Mouse (Mus musculus): Measurements from ENCODE around the gene Atp6v1e2.

Atp6v1e2 gene

GRCm38 (mm10) chr17:86917048-86917447 is 30.6 kb downstream of the Atp6v1e2 start, which contains the start of gene Tmem247:
Gene Tmem247 (plus strand): TSS chr17:86917348.
- in situ Hi-C loops (cut with MseI, MboI): no loop called here

GRCm38 (mm10) chr17:86915540-86915939 is 32.2 kb downstream of the Atp6v1e2 start:
- in situ Hi-C loops (cut with MseI, MboI): no loop called here

GRCm38 (mm10) chr17:86913003-86913607 is 34.6 kb downstream of the Atp6v1e2 start:
- in situ Hi-C loops (cut with MseI, MboI): no loop called here

GRCm38 (mm10) chr17:86911261-86911660 is 36.4 kb downstream of the Atp6v1e2 start:
- in situ Hi-C loops (cut with MseI, MboI): no loop called here

- in situ Hi-C loops (cut with MseI, MboI): loop anchor here (10.0 kb wide), 2 partner anchors 415 to 425 kb away; no protein-coding TSS in a partner anchor
Measured at GRCm38 (mm10) chr17:86909733-86910495, 37.8 kb downstream of the Atp6v1e2 start.

- in situ Hi-C loops (cut with MseI, MboI): loop anchor here (10.0 kb wide), 2 partner anchors 414 to 424 kb away; no protein-coding TSS in a partner anchor
Measured at GRCm38 (mm10) chr17:86908316-86908715, 39.4 kb downstream of the Atp6v1e2 start.

- in situ Hi-C loops (cut with MseI, MboI): loop anchor here (10.0 kb wide), 2 partner anchors 412 to 422 kb away; no protein-coding TSS in a partner anchor
Measured at GRCm38 (mm10) chr17:86907092-86907491, 40.6 kb downstream of the Atp6v1e2 start.

GRCm38 (mm10) chr17:86906601-86907000 is 41.1 kb downstream of the Atp6v1e2 start:
- in situ Hi-C loops (cut with MseI, MboI): loop anchor here (10.0 kb wide), 2 partner anchors 412 to 422 kb away; no protein-coding TSS in a partner anchor

- in situ Hi-C loops (cut with MseI, MboI): loop anchor here (10.0 kb wide), 2 partner anchors 411 to 421 kb away; no protein-coding TSS in a partner anchor
Measured at GRCm38 (mm10) chr17:86906136-86906461, 41.6 kb downstream of the Atp6v1e2 start.

GRCm38 (mm10) chr17:86905297-86906135 is 42.2 kb downstream of the Atp6v1e2 start:
- in situ Hi-C loops (cut with MseI, MboI): loop anchor here (10.0 kb wide), 2 partner anchors 411 to 421 kb away; no protein-coding TSS in a partner anchor

GRCm38 (mm10) chr17:86904206-86904605 is 43.5 kb downstream of the Atp6v1e2 start:
- in situ Hi-C loops (cut with MseI, MboI): loop anchor here (10.0 kb wide), 2 partner anchors 409 to 419 kb away; no protein-coding TSS in a partner anchor

GRCm38 (mm10) chr17:86903596-86903995 is 44.1 kb downstream of the Atp6v1e2 start:
- in situ Hi-C loops (cut with MseI, MboI): loop anchor here (10.0 kb wide), 2 partner anchors 409 to 419 kb away; no protein-coding TSS in a partner anchor

- in situ Hi-C loops (cut with MseI, MboI): loop anchor here (10.0 kb wide), 2 partner anchors 408 to 418 kb away; no protein-coding TSS in a partner anchor
Measured at GRCm38 (mm10) chr17:86902399-86903067, 45.2 kb downstream of the Atp6v1e2 start.

- in situ Hi-C loops (cut with MseI, MboI): loop anchor here (10.0 kb wide), 2 partner anchors 406 to 416 kb away; no protein-coding TSS in a partner anchor
Measured at GRCm38 (mm10) chr17:86900564-86900963, 47.1 kb downstream of the Atp6v1e2 start.

- in situ Hi-C loops (cut with MseI, MboI): loop anchor here (10.0 kb wide), 2 partner anchors 405 to 415 kb away; no protein-coding TSS in a partner anchor
Measured at GRCm38 (mm10) chr17:86899821-86900220, 47.9 kb downstream of the Atp6v1e2 start.

GRCm38 (mm10) chr17:86897486-86898165 is 50.1 kb downstream of the Atp6v1e2 start:
- in situ Hi-C loops (cut with MseI, MboI): no loop called here

- in situ Hi-C loops (cut with MseI, MboI): no loop called here
Measured at GRCm38 (mm10) chr17:86895191-86895590, 52.5 kb downstream of the Atp6v1e2 start.

All from mouse trophoblast stem cell (cell line).